Mouse (Mus musculus): ENCODE measurements around the gene Emd.

GRCm38 (mm10) chrX:74233196-74233595 lies 21.3 kb upstream of the Emd start:
- TF ChIP-seq CTCF (IDR thresholded peaks at IDR 0.05; ENCODE audit: low read depth, low read length): no peak
- TF ChIP-seq POLR2A (IDR thresholded peaks at IDR 0.05; ENCODE audit: borderline replicate concordance, low read depth, low read length): no peak

All from bone marrow macrophage, adult 2 months (primary cell).